Mouse (Mus musculus): ENCODE measurements around the gene Copg1.

The Copg1 gene

GRCm38 (mm10) chr6:87887594-87888233 lies at the start of gene Copg1:
Gene Copg1 (plus strand): TSS chr6:87887814.
- DNase-seq: peak; percentile 100

GRCm38 (mm10) chr6:87838551-87839197 lies 48.9 kb upstream of the Copg1 start, which contains the start of gene Isy1:
Gene Isy1 (minus strand): TSS chr6:87838798.
- peak; percentile 96 for DNase-seq

- peak; percentile 23 for DNase-seq
Observed at GRCm38 (mm10) chr6:87839797-87840341, 47.7 kb upstream of the Copg1 start.

GRCm38 (mm10) chr6:87841635-87842034 lies 46.0 kb upstream of the Copg1 start:
- peak; percentile 16 for DNase-seq

GRCm38 (mm10) chr6:87842254-87842653 lies 45.4 kb upstream of the Copg1 start:
- DNase-seq: peak; percentile 36

- peak; percentile 82 for DNase-seq
Observed at GRCm38 (mm10) chr6:87845031-87845695, 42.5 kb upstream of the Copg1 start.

- DNase-seq: peak; percentile 39
Observed at GRCm38 (mm10) chr6:87846813-87847212, 40.8 kb upstream of the Copg1 start.

GRCm38 (mm10) chr6:87849780-87850154 lies 37.8 kb upstream of the Copg1 start:
- DNase-seq: no peak

- DNase-seq: peak; percentile 65
Observed at GRCm38 (mm10) chr6:87850155-87850899, 37.3 kb upstream of the Copg1 start.

- peak; percentile 96 for DNase-seq
Observed at GRCm38 (mm10) chr6:87850900-87851614, 36.6 kb upstream of the Copg1 start, which contains the start of gene Cnbp. Gene Cnbp (minus strand): TSS chr6:87851106.

- peak; percentile 29 for DNase-seq
Observed at GRCm38 (mm10) chr6:87851871-87852270, 35.7 kb upstream of the Copg1 start.

GRCm38 (mm10) chr6:87853446-87853845 lies 34.2 kb upstream of the Copg1 start:
- DNase-seq: peak; percentile 13

- DNase-seq: no peak
Observed at GRCm38 (mm10) chr6:87857071-87857470, 30.5 kb upstream of the Copg1 start.

- no peak for DNase-seq
Observed at GRCm38 (mm10) chr6:87866211-87866610, 21.4 kb upstream of the Copg1 start.

GRCm38 (mm10) chr6:87867256-87867655 lies 20.4 kb upstream of the Copg1 start:
- DNase-seq: no peak

- DNase-seq: no peak
Observed at GRCm38 (mm10) chr6:87868871-87869506, 18.6 kb upstream of the Copg1 start.

- no peak for DNase-seq
Observed at GRCm38 (mm10) chr6:87870440-87870839, 17.2 kb upstream of the Copg1 start.

GRCm38 (mm10) chr6:87871240-87871639 lies 16.4 kb upstream of the Copg1 start:
- DNase-seq: no peak

GRCm38 (mm10) chr6:87873104-87873503 lies 14.5 kb upstream of the Copg1 start:
- no peak for DNase-seq

- no peak for DNase-seq
Observed at GRCm38 (mm10) chr6:87873963-87874362, 13.7 kb upstream of the Copg1 start.

GRCm38 (mm10) chr6:87875083-87875482 lies 12.5 kb upstream of the Copg1 start:
- no peak for DNase-seq

GRCm38 (mm10) chr6:87875562-87875961 lies 12.1 kb upstream of the Copg1 start:
- no peak for DNase-seq

Measured in cerebellum, adult 9-10 months (tissue).